Mouse (Mus musculus): ENCODE results near the gene Borcs5. TPM values are rescaled to one million over a fixed set of nuclear protein-coding genes. Genes with fewer than 3 reads are reported as not detected.

Borcs5 gene
- polyA plus RNA-seq, 1 experiment from 2014 or later = 51.3 TPM

- Histone ChIP-seq H3K27ac (replicated peaks; ENCODE audit: low read depth, low read length) (no peak overlapping the region), H3K27me3 (ENCODE audit: control insufficient read depth, insufficient read depth, low read length) (no peaks in the 10 kb centered on the region), H3K4me2 (ENCODE audit: low read length) (no peak overlapping the region), H3K9ac (replicated peaks; ENCODE audit: low read length) (no peak overlapping the region), H3K4me1 (ENCODE audit: control insufficient read depth, insufficient read depth, low read length) (no peaks in the 10 kb centered on the region), H3K9me3 (ENCODE audit: control insufficient read depth, low read length) (no peaks in the 10 kb centered on the region), H3K36me3 (ENCODE audit: control insufficient read depth, insufficient read depth, low read length) (no peaks in the 10 kb centered on the region), H3K4me3 (replicated peaks; ENCODE audit: low read depth, low read length) (no peak overlapping the region)
- ATAC-seq (ENCODE audit: low FRiP score, low TSS enrichment) (no peak), DNase-seq (no peak)
- WGBS = 90% methylated on average over 3 of the region's 3 CpGs
These were observed 34.1 kb upstream of the Borcs5 start for GRCm38 (mm10) chr6:134605196-134605595.

- Histone ChIP-seq H3K27ac (replicated peaks; ENCODE audit: low read depth, low read length) (no peak overlapping the region), H3K9me3 (ENCODE audit: control insufficient read depth, low read length) (no peaks in the 10 kb centered on the region), H3K9ac (replicated peaks; ENCODE audit: low read length) (no peak overlapping the region), H3K36me3 (ENCODE audit: control insufficient read depth, insufficient read depth, low read length) (no peaks in the 10 kb centered on the region), H3K27me3 (ENCODE audit: control insufficient read depth, insufficient read depth, low read length) (no peaks in the 10 kb centered on the region), H3K4me1 (ENCODE audit: control insufficient read depth, insufficient read depth, low read length) (no peaks in the 10 kb centered on the region), H3K4me2 (ENCODE audit: low read length) (no peak overlapping the region), H3K4me3 (replicated peaks; ENCODE audit: low read depth, low read length) (no peak overlapping the region)
- 80% methylated on average over 6 of the region's 6 CpGs for WGBS
- DNase-seq (no peak), ATAC-seq (ENCODE audit: low FRiP score, low TSS enrichment) (no peak)
These were observed 32.8 kb upstream of the Borcs5 start for GRCm38 (mm10) chr6:134606540-134606939.

DNA sequence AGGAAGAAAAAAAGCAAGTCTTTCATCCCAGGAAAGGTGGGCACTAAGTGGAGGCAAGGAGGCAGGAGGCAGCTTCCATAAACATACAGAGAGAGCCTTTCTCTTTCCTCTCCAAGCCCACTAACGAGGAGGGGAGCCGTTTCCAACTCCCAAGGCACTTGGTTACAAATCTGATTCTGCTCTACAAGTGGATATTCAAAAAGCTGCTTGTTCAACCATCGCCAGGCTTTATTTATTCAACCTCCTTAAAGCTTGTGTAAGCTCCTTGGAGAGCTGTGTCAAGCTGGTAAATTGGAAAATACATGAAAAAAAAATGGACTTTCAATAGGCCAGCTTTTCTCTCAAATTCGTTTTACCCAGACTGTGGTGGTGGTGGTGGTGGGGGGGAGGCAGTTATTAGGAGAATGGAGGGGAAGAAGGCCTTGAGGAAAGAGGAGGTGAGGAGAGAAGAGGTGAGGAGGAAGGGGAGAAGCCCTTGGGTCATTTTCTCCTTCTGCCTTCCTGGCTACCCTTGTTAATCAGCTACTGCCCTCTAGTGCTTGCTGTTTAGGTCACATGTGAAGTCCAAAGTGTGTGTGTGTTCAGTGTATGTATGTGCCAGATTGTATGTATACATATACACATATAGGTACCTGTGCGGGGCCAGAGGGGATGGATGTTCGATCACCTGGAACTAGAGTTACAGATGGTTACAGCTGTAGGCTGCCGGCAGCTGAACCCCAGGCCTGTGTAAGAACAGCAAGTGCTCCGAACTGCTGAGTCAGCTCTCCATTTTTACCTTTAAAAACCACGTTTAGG is 32.2 kb upstream of the Borcs5 start:
- WGBS = 57% methylated on average over 9 of the region's 9 CpGs
- peak; percentile 77 for DNase-seq

GRCm38 (mm10) chr6:134610380-134610779 is 28.9 kb upstream of the Borcs5 start:
- H3K27me3 ChIP-seq (ENCODE audit: control insufficient read depth, insufficient read depth, low read length) = no peaks in the 10 kb centered on the region
- 90% methylated on average over 9 of the region's 9 CpGs for WGBS
- H3K4me3 ChIP-seq (replicated peaks; ENCODE audit: low read depth, low read length) = no peak overlapping the region
- H3K4me2 ChIP-seq (ENCODE audit: low read length) = no peak overlapping the region
- H3K9ac ChIP-seq (replicated peaks; ENCODE audit: low read length) = no peak overlapping the region
- H3K9me3 ChIP-seq (ENCODE audit: control insufficient read depth, low read length) = no peaks in the 10 kb centered on the region
- no peaks in the 10 kb centered on the region for H3K36me3 ChIP-seq (ENCODE audit: control insufficient read depth, insufficient read depth, low read length)
- DNase-seq = no peak
- H3K4me1 ChIP-seq (ENCODE audit: control insufficient read depth, insufficient read depth, low read length) = no peaks in the 10 kb centered on the region
- H3K27ac ChIP-seq (replicated peaks; ENCODE audit: low read depth, low read length) = no peak overlapping the region
- no peak for ATAC-seq (ENCODE audit: low FRiP score, low TSS enrichment)

More for the DNA sequence above, 32.2 kb upstream of the Borcs5 start:
- H3K27me3 ChIP-seq (ENCODE audit: control insufficient read depth, insufficient read depth, low read length) = no peaks in the 10 kb centered on the region
- H3K4me3 ChIP-seq (replicated peaks; ENCODE audit: low read depth, low read length) = no peak overlapping the region
- H3K4me1 ChIP-seq (ENCODE audit: control insufficient read depth, insufficient read depth, low read length) = no peaks in the 10 kb centered on the region
- no peak for ATAC-seq (ENCODE audit: low FRiP score, low TSS enrichment)
- no peaks in the 10 kb centered on the region for H3K9me3 ChIP-seq (ENCODE audit: control insufficient read depth, low read length)
- H3K9ac ChIP-seq (replicated peaks; ENCODE audit: low read length) = no peak overlapping the region
- no peak overlapping the region for H3K27ac ChIP-seq (replicated peaks; ENCODE audit: low read depth, low read length)
- H3K4me2 ChIP-seq (ENCODE audit: low read length) = no peak overlapping the region
- H3K36me3 ChIP-seq (ENCODE audit: control insufficient read depth, insufficient read depth, low read length) = no peaks in the 10 kb centered on the region

GRCm38 (mm10) chr6:134611896-134612295 is 27.4 kb upstream of the Borcs5 start:
- DNase-seq (no peak), ATAC-seq (ENCODE audit: low FRiP score, low TSS enrichment) (no peak)
- Histone ChIP-seq H3K27ac (replicated peaks; ENCODE audit: low read depth, low read length) (no peak overlapping the region), H3K4me3 (replicated peaks; ENCODE audit: low read depth, low read length) (no peak overlapping the region), H3K27me3 (ENCODE audit: control insufficient read depth, insufficient read depth, low read length) (no peaks in the 10 kb centered on the region), H3K4me2 (ENCODE audit: low read length) (no peak overlapping the region), H3K4me1 (ENCODE audit: control insufficient read depth, insufficient read depth, low read length) (no peaks in the 10 kb centered on the region), H3K9me3 (ENCODE audit: control insufficient read depth, low read length) (no peaks in the 10 kb centered on the region), H3K9ac (replicated peaks; ENCODE audit: low read length) (no peak overlapping the region), H3K36me3 (ENCODE audit: control insufficient read depth, insufficient read depth, low read length) (no peaks in the 10 kb centered on the region)
- 78% methylated on average over 13 of the region's 13 CpGs for WGBS

GRCm38 (mm10) chr6:134614322-134614721 is 25.0 kb upstream of the Borcs5 start:
- WGBS = 86% methylated on average over 4 of the region's 4 CpGs
- no peaks in the 10 kb centered on the region for H3K36me3 ChIP-seq (ENCODE audit: control insufficient read depth, insufficient read depth, low read length)
- DNase-seq (no peak), ATAC-seq (ENCODE audit: low FRiP score, low TSS enrichment) (no peak)
- H3K4me3 ChIP-seq (replicated peaks; ENCODE audit: low read depth, low read length) = no peak overlapping the region
- H3K4me2 ChIP-seq (ENCODE audit: low read length) = no peak overlapping the region
- no peaks in the 10 kb centered on the region for H3K27me3 ChIP-seq (ENCODE audit: control insufficient read depth, insufficient read depth, low read length)
- H3K9me3 ChIP-seq (ENCODE audit: control insufficient read depth, low read length) = no peaks in the 10 kb centered on the region
- no peak overlapping the region for H3K27ac ChIP-seq (replicated peaks; ENCODE audit: low read depth, low read length)
- no peaks in the 10 kb centered on the region for H3K4me1 ChIP-seq (ENCODE audit: control insufficient read depth, insufficient read depth, low read length)
- no peak overlapping the region for H3K9ac ChIP-seq (replicated peaks; ENCODE audit: low read length)

DNA sequence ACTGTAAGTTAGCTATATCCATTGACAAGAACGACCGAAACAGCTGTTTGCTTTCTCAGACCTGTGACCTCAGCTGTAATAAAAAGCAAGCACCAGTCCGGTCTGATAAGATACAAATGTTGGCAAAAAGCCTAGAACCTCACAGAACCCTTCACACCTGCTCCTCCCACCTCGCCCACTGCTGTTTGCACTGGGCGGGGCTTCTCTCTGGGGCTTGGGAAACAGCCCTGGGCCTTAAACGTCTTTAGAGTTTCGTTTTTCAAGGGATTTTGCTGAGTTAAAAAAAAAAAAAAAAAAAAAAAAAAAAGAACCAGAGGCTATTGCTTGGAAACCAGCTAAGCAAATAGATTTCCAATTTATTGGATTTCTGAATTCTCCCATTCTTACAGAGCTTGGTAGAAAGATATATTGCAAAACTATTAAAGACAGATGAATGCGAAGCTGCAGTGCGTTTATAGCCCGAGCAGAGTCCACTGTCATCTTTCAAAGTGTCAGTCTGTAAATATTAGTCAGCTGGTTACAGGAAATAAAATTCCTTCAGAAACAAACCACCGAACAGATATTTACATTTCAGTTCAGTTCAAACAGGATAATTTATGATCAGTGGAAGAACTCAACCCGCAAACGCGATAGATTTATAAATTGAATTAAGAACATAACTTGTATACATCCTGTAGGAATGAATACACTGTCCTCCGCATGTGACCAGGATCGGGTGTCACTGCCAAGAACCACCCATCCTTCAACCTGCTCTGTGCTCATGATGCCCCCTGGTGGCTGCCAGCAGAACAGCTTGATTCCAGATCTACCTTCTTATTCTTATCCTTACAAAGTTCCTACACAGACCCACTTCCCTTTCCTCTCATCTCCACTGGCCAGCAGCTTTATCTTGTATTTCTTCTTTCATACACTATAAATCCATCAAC is 24.3 kb upstream of the Borcs5 start:
- no peaks in the 10 kb centered on the region for H3K36me3 ChIP-seq (ENCODE audit: control insufficient read depth, insufficient read depth, low read length)
- no peaks in the 10 kb centered on the region for H3K4me1 ChIP-seq (ENCODE audit: control insufficient read depth, insufficient read depth, low read length)
- no peak overlapping the region for H3K27ac ChIP-seq (replicated peaks; ENCODE audit: low read depth, low read length)
- H3K9me3 ChIP-seq (ENCODE audit: control insufficient read depth, low read length) = no peaks in the 10 kb centered on the region
- WGBS = 27% methylated on average over 16 of the region's 16 CpGs
- no peak overlapping the region for H3K9ac ChIP-seq (replicated peaks; ENCODE audit: low read length)
- ATAC-seq (ENCODE audit: low FRiP score, low TSS enrichment) (0 out of 2 replicates have a peak, but pooled peaks have one; percentile 50), DNase-seq (peak; percentile 87)
- no peak overlapping the region for H3K4me3 ChIP-seq (replicated peaks; ENCODE audit: low read depth, low read length)
- H3K27me3 ChIP-seq (ENCODE audit: control insufficient read depth, insufficient read depth, low read length) = no peaks in the 10 kb centered on the region
- H3K4me2 ChIP-seq (ENCODE audit: low read length) = no peak overlapping the region

DNA sequence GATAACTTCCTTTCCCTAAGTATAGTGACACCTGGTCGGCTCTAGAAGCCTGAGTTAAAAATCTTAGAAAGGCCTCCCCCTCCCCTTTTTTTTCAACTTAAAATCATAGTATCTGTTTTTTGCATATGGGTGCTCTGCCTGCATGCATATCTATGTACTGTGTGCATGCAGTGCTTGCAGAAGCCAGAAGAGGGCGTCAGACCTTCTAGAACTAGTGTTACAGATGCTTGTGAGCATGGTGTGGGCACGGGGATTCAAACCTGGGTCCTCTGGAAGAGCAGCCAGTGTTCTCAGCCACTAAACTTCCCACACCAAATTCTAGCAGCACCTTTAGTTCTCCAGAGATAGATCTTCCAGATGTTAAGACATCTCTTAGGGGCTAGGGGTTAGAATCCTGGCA is 21.7 kb upstream of the Borcs5 start:
- no peak for ATAC-seq (ENCODE audit: low FRiP score, low TSS enrichment)
- H3K4me3 ChIP-seq (replicated peaks; ENCODE audit: low read depth, low read length) = no peak overlapping the region
- H3K36me3 ChIP-seq (ENCODE audit: control insufficient read depth, insufficient read depth, low read length) = no peaks in the 10 kb centered on the region
- no peak overlapping the region for H3K4me2 ChIP-seq (ENCODE audit: low read length)
- H3K9me3 ChIP-seq (ENCODE audit: control insufficient read depth, low read length) = no peaks in the 10 kb centered on the region
- no peak overlapping the region for H3K9ac ChIP-seq (replicated peaks; ENCODE audit: low read length)
- H3K27me3 ChIP-seq (ENCODE audit: control insufficient read depth, insufficient read depth, low read length) = no peaks in the 10 kb centered on the region
- 46% methylated on average over 3 of the region's 3 CpGs for WGBS
- H3K4me1 ChIP-seq (ENCODE audit: control insufficient read depth, insufficient read depth, low read length) = no peaks in the 10 kb centered on the region
- no peak overlapping the region for H3K27ac ChIP-seq (replicated peaks; ENCODE audit: low read depth, low read length)
- no peak for DNase-seq
